Mouse (Mus musculus) effector memory CD4-positive, alpha-beta T cell, adult 7 months (primary cell): ENCODE data around the gene Lims1. TPM values are rescaled to one million over a fixed set of nuclear protein-coding genes. Genes with fewer than 3 reads are reported as not detected.

ENCODE experiments used
- polyA plus RNA-seq: library from polyadenylated mRNA; unstranded; fragments of 100-300 nt; shearing (Covaris generic); gene quantifications from one replicate; pipeline ENCODE4 v1.2.1, GENCODE M21; 2017

Lims1 gene
- 87.0 TPM for polyA plus RNA-seq

DNA sequence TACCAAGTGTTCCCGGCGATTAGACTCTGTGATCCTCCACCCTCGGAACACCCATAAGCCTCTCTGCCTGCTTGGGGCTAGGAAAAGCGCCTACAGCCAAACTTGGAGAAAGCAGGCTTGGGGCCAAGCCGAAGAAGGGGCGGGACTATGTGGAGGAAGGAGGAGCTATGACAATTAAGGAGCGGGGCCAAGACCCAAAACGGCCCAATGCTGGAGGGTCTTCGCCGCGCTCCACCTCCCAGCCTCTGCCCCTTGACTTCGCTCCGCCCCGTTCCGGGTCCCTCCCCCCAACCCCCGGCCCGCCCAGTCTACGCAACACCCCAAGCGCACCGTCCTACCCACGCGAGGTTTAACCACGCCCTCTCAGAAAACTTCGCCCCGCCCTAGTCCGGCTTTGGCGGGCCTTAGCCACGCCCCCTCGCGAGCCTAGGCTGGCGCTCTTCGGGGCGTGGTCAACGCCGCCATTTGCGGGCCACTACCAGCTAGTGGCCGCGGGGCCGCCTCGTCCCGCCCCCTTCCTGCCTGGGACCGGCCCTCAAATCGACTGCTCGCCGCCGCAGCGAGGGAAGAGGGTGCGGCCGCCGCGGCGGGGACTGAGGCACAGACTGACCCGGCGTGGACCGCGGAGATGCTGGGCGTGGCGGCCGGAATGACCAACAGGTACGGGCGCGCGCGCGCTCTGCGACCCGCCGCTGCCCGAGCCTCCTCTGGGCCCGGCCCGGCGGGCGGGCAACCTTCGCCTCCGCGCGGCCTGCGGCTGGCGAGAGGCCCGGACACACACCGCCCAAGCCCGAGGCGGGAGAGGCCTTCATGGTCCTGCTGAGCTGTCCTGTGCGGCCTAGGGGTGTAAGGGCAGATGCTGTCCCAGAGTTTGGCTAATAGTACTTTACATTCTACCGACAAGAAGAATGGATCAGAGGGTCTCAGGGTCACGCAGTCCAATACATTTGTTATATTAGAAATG, at the start of gene Lims1:
TSS of gene Lims1 (plus strand) at position 439 of the 964 bp plus-strand sequence.

DNA sequence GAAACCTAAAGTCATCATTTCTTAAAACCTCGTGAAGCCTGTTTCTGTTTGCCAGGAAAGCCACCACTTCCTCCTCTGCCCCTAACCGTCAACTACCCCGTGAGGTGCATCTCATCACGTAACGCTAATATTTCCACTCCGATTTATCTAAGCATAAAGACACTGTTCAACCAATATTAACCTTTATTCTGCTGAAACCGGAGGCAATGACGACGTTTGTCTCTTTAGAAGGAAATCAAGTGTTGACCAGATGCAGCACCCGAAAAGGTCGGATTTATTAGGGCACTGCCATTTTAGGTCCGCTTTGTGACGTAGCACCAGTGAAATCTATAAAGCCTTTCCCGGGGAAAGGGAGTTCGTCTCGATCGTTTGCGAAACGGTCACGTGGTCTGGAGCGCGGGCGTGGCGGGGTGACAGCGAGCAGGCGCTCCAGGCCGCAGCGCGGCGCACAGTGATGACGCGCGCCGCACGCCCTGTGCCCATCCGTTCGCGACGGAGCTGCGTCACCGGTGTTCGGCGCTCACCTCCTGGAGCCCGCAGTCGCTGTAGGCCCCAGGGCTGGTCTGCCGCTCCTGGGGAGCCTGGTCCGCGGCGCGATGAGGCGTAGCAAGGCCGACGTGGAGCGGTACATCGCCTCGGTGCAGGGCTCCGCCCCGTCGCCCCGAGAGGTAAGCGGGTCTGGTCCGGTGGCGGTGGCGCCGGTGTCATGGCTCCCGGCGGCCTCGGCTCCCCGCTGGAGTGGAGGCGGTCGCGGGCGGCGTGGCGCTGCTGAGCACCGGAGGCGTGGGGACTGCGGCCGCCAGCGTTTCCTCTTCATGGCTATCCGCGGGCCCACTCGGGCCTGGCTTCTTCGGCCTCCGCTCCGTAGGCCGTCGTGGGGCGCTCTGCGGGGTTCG, 123.4 kb downstream of the Lims1 start, which contains the start of gene Ranbp2:
TSS of gene Ranbp2 (plus strand) at position 537 of the 896 bp plus-strand sequence.

Other genes starting within 250 kb of the Lims1 start
- gene AW822073, start 98.5 kb upstream of the Lims1 start, polyA plus RNA-seq, result 1.4 TPM
- 2.8 TPM for gene Duxf3, start 90.8 kb upstream of the Lims1 start, polyA plus RNA-seq
- gene Gm4981, start 86.8 kb upstream of the Lims1 start, polyA plus RNA-seq, result 0.33 TPM
- 47.2 TPM for gene Gcc2, start 68.0 kb upstream of the Lims1 start, polyA plus RNA-seq
- gene Ranbp2, start 123.5 kb downstream of the Lims1 start, polyA plus RNA-seq, result 66.8 TPM
- 2.3 TPM for gene Ccdc138, start 174.5 kb downstream of the Lims1 start, polyA plus RNA-seq